In the genomic region with DNA sequence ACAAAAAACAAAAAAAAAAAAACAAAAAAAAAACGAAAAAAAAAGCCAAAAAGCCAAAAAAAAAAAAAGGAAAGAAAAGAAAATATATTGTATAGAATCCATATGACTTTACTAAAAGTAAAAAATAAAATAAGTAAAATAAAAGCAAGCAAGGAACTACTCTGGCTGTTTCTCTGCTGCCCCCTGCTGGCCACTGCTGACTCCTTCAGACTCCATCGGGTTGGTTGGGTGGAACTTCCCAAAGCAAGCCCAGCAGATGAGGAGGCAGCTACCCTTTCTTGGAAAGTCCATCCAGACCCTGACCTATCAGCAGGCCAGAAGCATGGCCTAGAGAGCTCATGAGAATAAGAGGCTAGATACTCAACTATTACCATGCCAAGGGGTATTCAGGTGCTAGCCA, we compare ENCODE assay signal across 8 mouse cellular contexts. TPM values are rescaled to one million over a fixed set of nuclear protein-coding genes. Genes with fewer than 3 reads are reported as not detected.
DNase-seq lines count a peak whose midpoint lies in the region; ATAC-seq and TF ChIP-seq lines count a peak whose summit lies in the region.

No protein-coding gene starts in this region.

- no peak overlapping the region for H3K9ac ChIP-seq in intestine, postnatal 0 days (ENCODE audit: low read depth, low read length)
- H3K9ac ChIP-seq in liver, postnatal 0 days (replicated peaks) = no peak overlapping the region

- TF ChIP-seq EP300 in liver, postnatal 0 days (IDR thresholded peaks at IDR 0.05; ENCODE audit: low read depth) = no peak

- TF ChIP-seq CTCF in intestine, postnatal 0 days (IDR thresholded peaks at IDR 0.05; ENCODE audit: low read depth) = peak; percentile 87
- peak; percentile 87 for TF ChIP-seq CTCF in liver, postnatal 0 days (IDR thresholded peaks at IDR 0.05; ENCODE audit: low read depth)

- H3K36me3 ChIP-seq in intestine, postnatal 0 days (ENCODE audit: control insufficient read depth, insufficient read depth) = no peaks in the 10 kb centered on the region
- no peaks in the 10 kb centered on the region for H3K36me3 ChIP-seq in liver, postnatal 0 days (replicated peaks; ENCODE audit: insufficient read depth, low read length)

- no peak overlapping the region for H3K4me3 ChIP-seq in intestine, postnatal 0 days (ENCODE audit: low read depth, low read length)
- H3K4me3 ChIP-seq in liver, postnatal 0 days (ENCODE audit: low read depth, low read length) = no peak overlapping the region

- no peak for ATAC-seq in monocyte, adult 5-6 weeks (replicated peaks; ENCODE audit: insufficient number of reproducible peaks, low FRiP score, low TSS enrichment, poor library complexity, severe bottlenecking)
- no peak for ATAC-seq in intestine, postnatal 0 days
- ATAC-seq in liver, postnatal 0 days = no peak

- no peaks in the 10 kb centered on the region for H3K9me3 ChIP-seq in intestine, postnatal 0 days (ENCODE audit: control insufficient read depth)
- no peaks in the 10 kb centered on the region for H3K9me3 ChIP-seq in liver, postnatal 0 days (ENCODE audit: low read length)

- H3K4me2 ChIP-seq in intestine, postnatal 0 days (replicated peaks; ENCODE audit: low read depth) = no peak overlapping the region
- H3K4me2 ChIP-seq in liver, postnatal 0 days (ENCODE audit: low read depth, low read length) = no peak overlapping the region

- 2% methylated on average over 2 of the region's 2 CpGs for WGBS in intestine, postnatal 0 days
- WGBS in liver, postnatal 0 days (ENCODE audit: insufficient replicate concordance) = 0% methylated on average over 2 of the region's 2 CpGs

- H3K4me1 ChIP-seq in intestine, postnatal 0 days (replicated peaks; ENCODE audit: control insufficient read depth, insufficient read depth, low read length) = no peaks in the 10 kb centered on the region
- peaks cover 9% of the 10 kb centered on the region for H3K4me1 ChIP-seq in liver, postnatal 0 days (ENCODE audit: insufficient read depth)

- H3K27ac ChIP-seq in intestine, postnatal 0 days (ENCODE audit: low read depth, low read length) = no peak overlapping the region
- no peak overlapping the region for H3K27ac ChIP-seq in liver, postnatal 0 days (ENCODE audit: low read depth)

- H3K27me3 ChIP-seq in intestine, postnatal 0 days (replicated peaks; ENCODE audit: control insufficient read depth, insufficient read depth, low read length) = no peaks in the 10 kb centered on the region
- H3K27me3 ChIP-seq in liver, postnatal 0 days (ENCODE audit: insufficient read depth, low read length) = no peaks in the 10 kb centered on the region

- peak; percentile 8 to 28 for DNase-seq in monocyte, adult 2 months (ENCODE audit: low read depth in 1 of 2, low spot score in 2 of 2)
- peak; percentile 21 for DNase-seq in adrenal gland, adult 8-10 months
- DNase-seq in embryo, embryonic 9.5 days (ENCODE audit: extremely low spot score) = peak; percentile 59
- DNase-seq in liver, postnatal 0 days = peak; percentile 87
- DNase-seq in right cerebral cortex, postnatal 10 days (ENCODE audit: low spot score in 2 of 2) = peak; percentile 67 to 83
- DNase-seq in urinary bladder, postnatal 36 days (ENCODE audit: low spot score in 2 of 2) = peak; percentile 53 to 61

RNA-seq across cellular contexts. Expression of a gene that starts 4.6 kb away (rescaled TPM):
- 0.32 TPM in 1 of 3 replicates, not detected in the others for total RNA-seq in monocyte, adult 5-6 weeks (2017)
- under 1 TPM; 0.12 to 0.91 (median 0.74) TPM for total RNA-seq in adrenal gland, adult 8-10 months (2022)
- 0.08 and 0.09 TPM in 2 replicates for polyA plus RNA-seq in intestine, postnatal 0 days (2015; fragmentation: Nextera tagmentation; extraction: Ambion mirVana)
- 10.9 and 12.0 TPM in 2 replicates for polyA plus RNA-seq in liver, postnatal 0 days (2015; fragmentation: Nextera tagmentation; extraction: Ambion mirVana)

RNA-seq across cellular contexts. Expression of a gene that starts 20.4 kb away (rescaled TPM):
- 0.19 TPM in 1 of 3 replicates, not detected in the others for total RNA-seq in monocyte, adult 5-6 weeks (2017)
- under 1 TPM in 3 of 4 experiments, not detected in 1; 0.03 to 0.15 (median 0.11) TPM for total RNA-seq in adrenal gland, adult 8-10 months (2022)
- 0.30 and 0.34 TPM in 2 replicates for polyA plus RNA-seq in intestine, postnatal 0 days (2015; fragmentation: Nextera tagmentation; extraction: Ambion mirVana)
- polyA plus RNA-seq in liver, postnatal 0 days (2015; fragmentation: Nextera tagmentation; extraction: Ambion mirVana) = 0.11 TPM in 2 replicates

RNA-seq across cellular contexts. Expression of a gene that starts 47.9 kb away (rescaled TPM):
- 0.75 to 10.9 TPM (median 1.1 TPM) in 3 replicates for total RNA-seq in monocyte, adult 5-6 weeks (2017)
- total RNA-seq in adrenal gland, adult 8-10 months (2022) = under 1 TPM in 2 of 4 experiments, not detected in 2; 0.15 to 0.27 TPM
- 0.13 TPM in 2 replicates for polyA plus RNA-seq in intestine, postnatal 0 days (2015; fragmentation: Nextera tagmentation; extraction: Ambion mirVana)
- 17.5 and 17.7 TPM in 2 replicates for polyA plus RNA-seq in liver, postnatal 0 days (2015; fragmentation: Nextera tagmentation; extraction: Ambion mirVana)

Comparison
In these comparisons a context has a peak if more than half of its experiments do, and no peak if none do; other contexts are left out.
1. DNase-seq: peak in every context shown above with its lines; median percentile 87 in liver, postnatal 0 days; 75 in right cerebral cortex, postnatal 10 days; 59 in embryo, embryonic 9.5 days; 57 in urinary bladder, postnatal 36 days; 21 in adrenal gland, adult 8-10 months; 18 in monocyte, adult 2 months.